Mouse (Mus musculus): ENCODE measurements around the gene Car6. TPM values are rescaled to one million over a fixed set of nuclear protein-coding genes. Genes with fewer than 3 reads are reported as not detected.

The Car6 gene
- polyA plus RNA-seq, 1 experiment from 2014 or later, result 0.09 TPM

DNA sequence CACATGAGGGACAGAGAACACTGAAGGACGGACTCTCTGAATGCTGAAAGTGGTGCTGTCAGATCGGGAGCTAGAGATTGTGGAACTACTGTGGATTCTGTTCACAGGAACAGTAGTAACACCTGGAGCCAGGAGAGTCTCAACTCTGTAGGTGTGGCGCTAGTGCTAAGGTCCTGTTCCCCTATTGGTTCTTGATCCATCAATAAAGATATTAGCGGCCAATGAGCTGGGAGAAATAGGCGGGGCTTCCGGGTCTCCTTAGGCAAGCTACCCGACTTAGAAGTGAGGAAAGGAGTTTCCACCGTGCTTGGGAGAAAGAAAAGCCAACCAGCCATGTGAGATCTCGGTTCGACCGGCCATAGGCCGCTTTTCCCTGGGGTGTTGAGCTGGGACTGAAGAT is 56.9 kb downstream of the Car6 start:
- Histone ChIP-seq H3K36me3 (ENCODE audit: control insufficient read depth, insufficient read depth, low read length) (no peaks in the 10 kb centered on the region), H3K27ac (replicated peaks; ENCODE audit: low read depth, low read length) (no peak overlapping the region; the same call in 1 of the 2 replicates), H3K9ac (ENCODE audit: low read length) (no peak overlapping the region), H3K4me1 (ENCODE audit: control insufficient read depth, insufficient read depth, low read length) (no peaks in the 10 kb centered on the region), H3K9me3 (ENCODE audit: control insufficient read depth, low read length) (peaks cover 3% of the 10 kb centered on the region; the same call in 1 of the 2 replicates), H3K4me3 (ENCODE audit: low read depth, low read length) (no peak overlapping the region), H3K27me3 (ENCODE audit: control insufficient read depth, insufficient read depth, low read length) (no peaks in the 10 kb centered on the region), H3K4me2 (ENCODE audit: low read depth, severe bottlenecking) (no peak overlapping the region)
- ATAC-seq (ENCODE audit: insufficient number of reproducible peaks, low FRiP score, low TSS enrichment, low read depth) (no peak), DNase-seq (ENCODE audit: low spot score) (peak; percentile 41)
- WGBS, result 19% methylated on average over 12 of the region's 12 CpGs

DNA sequence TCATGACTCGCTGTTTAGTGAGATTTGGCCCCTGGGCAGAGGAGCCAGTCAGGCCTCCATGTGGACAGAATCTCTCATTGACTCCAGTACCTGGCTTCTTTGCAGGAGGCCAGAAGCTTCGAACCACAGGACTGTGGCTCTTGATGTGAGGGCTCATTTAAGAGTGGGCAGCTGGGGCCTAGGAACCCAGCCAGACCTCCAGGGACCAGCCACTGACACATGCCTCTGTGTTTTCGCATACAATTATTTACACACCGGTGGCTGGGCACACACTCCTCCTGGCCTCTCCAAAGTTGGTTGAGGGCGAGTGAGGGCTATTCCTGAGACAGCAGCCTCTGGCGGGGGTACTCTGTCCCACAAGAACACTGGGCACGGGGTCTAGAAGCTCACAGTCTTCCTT is 60.8 kb downstream of the Car6 start:
- no peak overlapping the region for H3K4me2 ChIP-seq (ENCODE audit: low read depth, severe bottlenecking)
- no peak overlapping the region for H3K9ac ChIP-seq (ENCODE audit: low read length)
- DNase-seq (ENCODE audit: low spot score), result no peak
- no peak overlapping the region for H3K4me3 ChIP-seq (ENCODE audit: low read depth, low read length)
- ATAC-seq (ENCODE audit: insufficient number of reproducible peaks, low FRiP score, low TSS enrichment, low read depth), result no peak
- H3K27me3 ChIP-seq (ENCODE audit: control insufficient read depth, insufficient read depth, low read length), result no peaks in the 10 kb centered on the region
- H3K27ac ChIP-seq (replicated peaks; ENCODE audit: low read depth, low read length), result no peak overlapping the region
- WGBS, result 88% methylated on average over 7 of the region's 7 CpGs
- H3K9me3 ChIP-seq (ENCODE audit: control insufficient read depth, low read length), result no peaks in the 10 kb centered on the region; the same call in 1 of the 2 replicates
- 0 out of 2 replicates have a peak, but pooled peaks cover 4% of the 10 kb centered on the region for H3K4me1 ChIP-seq (ENCODE audit: control insufficient read depth, insufficient read depth, low read length)
- H3K36me3 ChIP-seq (ENCODE audit: control insufficient read depth, insufficient read depth, low read length), result no peaks in the 10 kb centered on the region

DNA sequence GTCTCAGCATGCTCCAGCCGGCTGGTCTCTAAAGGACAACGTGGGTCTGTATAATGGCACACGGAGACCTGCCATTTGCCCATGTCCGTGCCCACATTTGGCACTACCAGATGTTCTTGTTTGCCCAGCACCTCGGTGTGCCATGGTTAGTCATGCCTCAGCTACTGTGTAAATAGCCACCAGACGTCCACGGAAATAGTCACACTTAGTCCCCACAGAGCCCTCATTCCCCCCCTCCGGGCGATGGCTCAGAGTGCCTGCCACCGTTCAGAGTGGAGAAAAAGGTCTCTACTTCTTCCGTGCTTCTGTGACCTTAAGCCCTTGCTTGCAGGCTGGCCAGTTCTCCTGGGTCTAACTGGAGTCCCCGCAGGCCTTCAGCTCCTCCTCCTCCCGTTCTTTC is 62.0 kb downstream of the Car6 start:
- Histone ChIP-seq H3K4me1 (ENCODE audit: control insufficient read depth, insufficient read depth, low read length) (0 out of 2 replicates have a peak, but pooled peaks cover 4% of the 10 kb centered on the region), H3K27me3 (ENCODE audit: control insufficient read depth, insufficient read depth, low read length) (no peaks in the 10 kb centered on the region), H3K27ac (replicated peaks; ENCODE audit: low read depth, low read length) (no peak overlapping the region), H3K4me2 (ENCODE audit: low read depth, severe bottlenecking) (no peak overlapping the region), H3K9ac (ENCODE audit: low read length) (no peak overlapping the region), H3K9me3 (ENCODE audit: control insufficient read depth, low read length) (no peaks in the 10 kb centered on the region; the same call in 1 of the 2 replicates), H3K36me3 (ENCODE audit: control insufficient read depth, insufficient read depth, low read length) (no peaks in the 10 kb centered on the region), H3K4me3 (ENCODE audit: low read depth, low read length) (no peak overlapping the region)
- DNase-seq (ENCODE audit: low spot score), result no peak
- WGBS, result 75% methylated on average over 13 of the region's 13 CpGs
- ATAC-seq (ENCODE audit: insufficient number of reproducible peaks, low FRiP score, low TSS enrichment, low read depth), result no peak

DNA sequence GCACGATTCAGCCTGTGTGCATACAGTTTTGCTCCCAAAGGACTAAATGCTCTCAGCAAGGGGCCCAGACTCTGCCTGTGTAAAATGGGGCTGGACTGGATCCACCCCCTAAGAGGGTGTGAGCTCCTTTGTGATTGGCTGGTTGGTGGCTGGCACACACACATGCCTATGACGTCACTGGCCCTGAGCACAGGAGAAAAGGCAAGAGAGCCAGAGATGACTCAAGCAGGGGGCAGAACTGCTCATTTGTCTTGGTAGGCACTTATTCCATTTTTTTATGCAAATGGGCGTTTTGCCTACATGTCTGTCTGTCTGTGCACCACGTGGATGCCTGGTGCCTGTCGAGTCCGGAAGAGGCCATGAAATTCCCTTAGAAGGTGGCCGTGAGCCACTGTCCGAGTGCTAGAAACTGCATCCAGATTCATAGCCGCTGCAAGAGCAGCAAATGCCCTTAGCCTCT is 63.0 kb downstream of the Car6 start:
- ATAC-seq (ENCODE audit: insufficient number of reproducible peaks, low FRiP score, low TSS enrichment, low read depth) (peak; percentile 65; the same call in 1 of the 2 replicates), DNase-seq (ENCODE audit: low spot score) (peak; percentile 79)
- Histone ChIP-seq H3K9me3 (ENCODE audit: control insufficient read depth, low read length) (no peaks in the 10 kb centered on the region), H3K27ac (replicated peaks; ENCODE audit: low read depth, low read length) (no peak overlapping the region), H3K4me1 (ENCODE audit: control insufficient read depth, insufficient read depth, low read length) (0 out of 2 replicates have a peak, but pooled peaks cover 4% of the 10 kb centered on the region), H3K36me3 (ENCODE audit: control insufficient read depth, insufficient read depth, low read length) (no peaks in the 10 kb centered on the region), H3K4me3 (ENCODE audit: low read depth, low read length) (no peak overlapping the region), H3K27me3 (ENCODE audit: control insufficient read depth, insufficient read depth, low read length) (no peaks in the 10 kb centered on the region), H3K4me2 (ENCODE audit: low read depth, severe bottlenecking) (peak overlapping the region; percentile 27; the same call in 1 of the 2 replicates), H3K9ac (ENCODE audit: low read length) (no peak overlapping the region)
- 23% methylated on average over 9 of the region's 9 CpGs for WGBS

DNA sequence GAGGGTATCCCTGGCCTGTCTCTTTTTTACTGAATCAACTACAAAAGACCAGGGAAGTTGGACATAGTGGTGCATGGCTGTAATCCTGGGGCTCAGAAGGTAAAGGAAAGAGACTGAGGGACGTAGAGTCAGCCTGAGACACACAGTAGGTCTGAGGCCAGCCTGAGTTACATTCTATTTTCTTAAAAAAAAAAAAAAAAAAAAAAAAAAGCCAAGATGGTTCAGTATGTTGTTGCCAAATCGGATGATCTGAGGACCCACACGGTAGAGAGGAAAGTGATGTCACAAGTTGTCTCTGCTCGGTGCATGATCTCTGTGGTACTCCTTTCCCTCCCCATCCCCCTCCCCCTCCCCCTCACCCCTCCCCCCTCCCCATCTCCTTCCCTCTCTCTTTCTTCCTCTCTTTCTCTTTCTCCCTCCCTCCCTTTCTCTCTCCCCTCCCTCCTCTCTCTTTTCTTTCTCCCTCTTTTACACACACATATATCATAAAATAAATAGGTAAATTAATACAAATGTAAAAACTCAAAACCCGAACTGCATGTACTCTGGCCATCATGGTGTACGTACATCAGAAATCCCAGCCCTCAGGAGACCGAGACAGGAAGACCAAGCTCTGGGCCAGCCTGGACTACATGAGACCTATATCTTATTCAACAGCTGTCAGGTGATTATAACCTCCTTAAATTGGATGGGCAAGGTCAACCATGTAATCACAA is 63.6 kb downstream of the Car6 start:
- no peak for ATAC-seq (ENCODE audit: insufficient number of reproducible peaks, low FRiP score, low TSS enrichment, low read depth)

More for the DNA sequence above, 63.6 kb downstream of the Car6 start:
- H3K4me3 ChIP-seq (ENCODE audit: low read depth, low read length), result no peak overlapping the region
- H3K9ac ChIP-seq (ENCODE audit: low read length), result no peak overlapping the region
- 85% methylated on average over 7 of the region's 7 CpGs for WGBS
- no peaks in the 10 kb centered on the region for H3K36me3 ChIP-seq (ENCODE audit: control insufficient read depth, insufficient read depth, low read length)
- no peak overlapping the region for H3K4me2 ChIP-seq (ENCODE audit: low read depth, severe bottlenecking)
- H3K27ac ChIP-seq (replicated peaks; ENCODE audit: low read depth, low read length), result no peak overlapping the region
- H3K27me3 ChIP-seq (ENCODE audit: control insufficient read depth, insufficient read depth, low read length), result no peaks in the 10 kb centered on the region
- 0 out of 2 replicates have a peak, but pooled peaks cover 4% of the 10 kb centered on the region for H3K4me1 ChIP-seq (ENCODE audit: control insufficient read depth, insufficient read depth, low read length)
- no peaks in the 10 kb centered on the region for H3K9me3 ChIP-seq (ENCODE audit: control insufficient read depth, low read length)
- DNase-seq (ENCODE audit: low spot score), result no peak

Other genes with a start within 250 kb of the Car6 start
- 12.8 and 16.4 TPM in 2 replicates for gene Spsb1, start 246.3 kb downstream of the Car6 start, polyA plus RNA-seq (2014; fragmentation: Nextera tagmentation; extraction: Ambion mirVana)
- gene H6pd, start 192.3 kb downstream of the Car6 start, polyA plus RNA-seq (2014; fragmentation: Nextera tagmentation; extraction: Ambion mirVana), result 3.5 and 3.9 TPM in 2 replicates
- 0.29 and 0.47 TPM in 2 replicates for gene Gpr157, start 114.0 kb downstream of the Car6 start, polyA plus RNA-seq (2014; fragmentation: Nextera tagmentation; extraction: Ambion mirVana)
- gene Slc2a5, start 82.0 kb downstream of the Car6 start, polyA plus RNA-seq (2014; fragmentation: Nextera tagmentation; extraction: Ambion mirVana), result 1.1 and 1.8 TPM in 2 replicates
- gene Slc2a7, start 52.4 kb downstream of the Car6 start, polyA plus RNA-seq (2014; fragmentation: Nextera tagmentation; extraction: Ambion mirVana), result not detected in 2 replicates
- gene Eno1, start 35.4 kb upstream of the Car6 start, polyA plus RNA-seq (2014; fragmentation: Nextera tagmentation; extraction: Ambion mirVana), result 2,196 and 2,311 TPM in 2 replicates
- 37.9 and 44.9 TPM in 2 replicates for gene Rere, start 80.3 kb upstream of the Car6 start, polyA plus RNA-seq (2014; fragmentation: Nextera tagmentation; extraction: Ambion mirVana)

Measured in limb, embryonic 11.5 days (tissue).